In genomic region chr8:95361016-95361341, GRCm38 (mm10) we compare ENCODE assay signal across 16 mouse cellular contexts. TPM values are rescaled to one million over a fixed set of nuclear protein-coding genes. Genes with fewer than 3 reads are reported as not detected.
DNase-seq lines count a peak whose midpoint lies in the region; ATAC-seq and TF ChIP-seq lines count a peak whose summit lies in the region.
"Had no signal": no experiment of that assay in that cellular context is flagged by ENCODE, and none has a peak within 500 bp of the region (broad histone marks: within the 10 kb centered on the region; RNA-seq: fewer than 3 reads in every experiment).

No protein-coding gene starts in this region.

- no peak overlapping the region for H3K4me3 ChIP-seq in liver, embryonic 11.5 days (ENCODE audit: low read depth, low read length)
- H3K4me3 ChIP-seq in embryonic facial prominence, embryonic 11.5 days (ENCODE audit: low read depth, low read length), result no peak overlapping the region
- H3K4me3 ChIP-seq in liver, embryonic 14.5 days (ENCODE audit: insufficient read depth in 1 of 2, low read depth in 2 of 2, low read length in 2 of 2), result no peak overlapping the region
- H3K4me3 ChIP-seq: stomach, embryonic 15.5 days had no signal

- no peak overlapping the region for H3K9ac ChIP-seq in liver, embryonic 11.5 days (ENCODE audit: low read depth, low read length)
- H3K9ac ChIP-seq in embryonic facial prominence, embryonic 11.5 days (replicated peaks; ENCODE audit: low read length), result peak overlapping the region; percentile 28; the same call in 1 of the 2 replicates
- no peak overlapping the region for H3K9ac ChIP-seq in liver, embryonic 14.5 days (replicated peaks)
- H3K9ac ChIP-seq: stomach, embryonic 15.5 days had no signal

- no peaks in the 10 kb centered on the region for H3K36me3 ChIP-seq in liver, embryonic 11.5 days (ENCODE audit: control insufficient read depth, insufficient read depth, low read length)
- no peaks in the 10 kb centered on the region for H3K36me3 ChIP-seq in embryonic facial prominence, embryonic 11.5 days (replicated peaks; ENCODE audit: control insufficient read depth, insufficient read depth, low read depth, low read length)
- no peaks in the 10 kb centered on the region for H3K36me3 ChIP-seq in liver, embryonic 14.5 days (replicated peaks; ENCODE audit: control insufficient read depth, insufficient read depth, low read depth)
- H3K36me3 ChIP-seq: stomach, embryonic 15.5 days had no signal

- H3K9me3 ChIP-seq in liver, embryonic 11.5 days (ENCODE audit: control insufficient read depth, low read length), result no peaks in the 10 kb centered on the region
- no peaks in the 10 kb centered on the region for H3K9me3 ChIP-seq in embryonic facial prominence, embryonic 11.5 days (replicated peaks; ENCODE audit: control insufficient read depth, low read length)
- no peaks in the 10 kb centered on the region for H3K9me3 ChIP-seq in liver, embryonic 14.5 days (ENCODE audit: control insufficient read depth, low read length)
- H3K9me3 ChIP-seq: stomach, embryonic 15.5 days had no signal

- no peak for TF ChIP-seq CTCF in liver, embryonic 14.5 days (IDR thresholded peaks at IDR 0.05; ENCODE audit: low read depth)

- peaks cover 31% of the 10 kb centered on the region for H3K4me1 ChIP-seq in liver, embryonic 11.5 days (replicated peaks; ENCODE audit: control insufficient read depth, insufficient read depth, low read length)
- no peaks in the 10 kb centered on the region; the same call in 1 of the 2 replicates for H3K4me1 ChIP-seq in embryonic facial prominence, embryonic 11.5 days (ENCODE audit: control insufficient read depth, insufficient read depth, low read length)
- peaks cover 8 to 28% of the 10 kb centered on the region in 2 experiments for H3K4me1 ChIP-seq in liver, embryonic 14.5 days (replicated peaks; ENCODE audit: control insufficient read depth in 2 of 2, insufficient read depth in 2 of 2, low read length in 1 of 2)

- H3K4me2 ChIP-seq in liver, embryonic 11.5 days, result peak overlapping the region; percentile 36
- H3K4me2 ChIP-seq in embryonic facial prominence, embryonic 11.5 days (ENCODE audit: low read depth, low read length), result no peak overlapping the region
- H3K4me2 ChIP-seq in liver, embryonic 14.5 days (ENCODE audit: low read depth), result no peak overlapping the region; the same call in 1 of the 2 replicates
- H3K4me2 ChIP-seq: stomach, embryonic 15.5 days had no signal

- peak; percentile 74 for DNase-seq in heart, adult 11 months
- DNase-seq in heart, adult 9 months (ENCODE audit: low spot score in 2 of 2), result no peak
- no peak for DNase-seq in liver, embryonic 11.5 days (ENCODE audit: low spot score)
- no peak for DNase-seq in liver
- no peak for DNase-seq in embryonic facial prominence, embryonic 11.5 days (ENCODE audit: low spot score)
- DNase-seq in liver, embryonic 14.5 days (ENCODE audit: low read depth in 3 of 3, low spot score in 3 of 3), result no peak
- DNase-seq in cerebellum, postnatal 25 days, result no peak
- no peak for DNase-seq in layer of hippocampus, adult 18-20 months (ENCODE audit: low spot score in 2 of 2)
- DNase-seq: cerebellum, adult 18-20 months; gastrocnemius, postnatal 25 days; kidney, adult 11 months; right cerebral cortex, postnatal 4 days had no signal

- TF ChIP-seq EP300 in liver, embryonic 14.5 days (IDR thresholded peaks at IDR 0.05; ENCODE audit: low read depth), result no peak

- H3K27ac ChIP-seq in liver, embryonic 11.5 days (ENCODE audit: low read depth, low read length), result no peak overlapping the region
- no peak overlapping the region for H3K27ac ChIP-seq in embryonic facial prominence, embryonic 11.5 days (replicated peaks; ENCODE audit: low read depth, low read length)
- H3K27ac ChIP-seq in liver, embryonic 14.5 days, result no peak overlapping the region

- 0 out of 2 replicates have a peak, but pooled peaks cover 3% of the 10 kb centered on the region for H3K27me3 ChIP-seq in liver, embryonic 11.5 days (replicated peaks; ENCODE audit: control insufficient read depth, insufficient read depth, low read length)
- no peaks in the 10 kb centered on the region for H3K27me3 ChIP-seq in embryonic facial prominence, embryonic 11.5 days (ENCODE audit: control insufficient read depth, insufficient read depth, low read length)
- no peaks in the 10 kb centered on the region for H3K27me3 ChIP-seq in liver, embryonic 14.5 days (ENCODE audit: control insufficient read depth, insufficient read depth, low read length)
- H3K27me3 ChIP-seq: stomach, embryonic 15.5 days had no signal

- ATAC-seq in liver, embryonic 11.5 days (replicated peaks; ENCODE audit: low FRiP score), result peak; percentile 60
- no peak for ATAC-seq in embryonic facial prominence, embryonic 11.5 days (replicated peaks; ENCODE audit: insufficient number of reproducible peaks, low FRiP score, low TSS enrichment, low read depth)
- peak; percentile 68 for ATAC-seq in liver, embryonic 14.5 days (ENCODE audit: insufficient read depth)
- ATAC-seq: forebrain, embryonic 14.5 days had no signal

- WGBS in liver, embryonic 11.5 days, result 41% methylated on average over 3 of the region's 3 CpGs
- WGBS in embryonic facial prominence, embryonic 11.5 days, result 65% methylated on average over 3 of the region's 3 CpGs
- 37% methylated on average over 3 of the region's 3 CpGs for WGBS in liver, embryonic 14.5 days (ENCODE audit: insufficient replicate concordance)

RNA-seq across cellular contexts. Expression of gene Mmp15, which starts 8.9 kb away (rescaled TPM):
- 4.4 and 5.4 TPM in 2 replicates for polyA plus RNA-seq in liver, embryonic 11.5 days (2014; fragmentation: Nextera tagmentation; extraction: Ambion mirVana)
- 8.9 and 9.9 TPM in 2 replicates for polyA plus RNA-seq in embryonic facial prominence, embryonic 11.5 days (2014; fragmentation: Nextera tagmentation; extraction: Ambion mirVana)
- 0.64 and 0.83 TPM in 2 replicates for polyA plus RNA-seq in liver, embryonic 14.5 days (2012; rRNA removed)
- 0.43 and 1.1 TPM in 2 replicates for polyA plus RNA-seq in liver, embryonic 14.5 days (2014; fragmentation: Nextera tagmentation; extraction: Ambion mirVana)
- total RNA-seq in layer of hippocampus, adult 18-20 months (2021), result 10 to 100 TPM; 13.4 to 13.6 TPM
- total RNA-seq: MEL had no signal

RNA-seq across cellular contexts. Expression of gene Usb1, which starts 28.9 kb away (rescaled TPM):
- polyA plus RNA-seq in liver, embryonic 11.5 days (2014; fragmentation: Nextera tagmentation; extraction: Ambion mirVana), result 23.5 and 25.3 TPM in 2 replicates
- 36.5 and 37.6 TPM in 2 replicates for polyA plus RNA-seq in embryonic facial prominence, embryonic 11.5 days (2014; fragmentation: Nextera tagmentation; extraction: Ambion mirVana)
- polyA plus RNA-seq in liver, embryonic 14.5 days (2012; rRNA removed), result 8.7 and 10.8 TPM in 2 replicates
- 9.3 and 10.7 TPM in 2 replicates for polyA plus RNA-seq in liver, embryonic 14.5 days (2014; fragmentation: Nextera tagmentation; extraction: Ambion mirVana)
- 10 to 100 TPM in 1 of 2 experiments, 1 to 10 TPM in 1; 9.8 to 11.2 TPM for total RNA-seq in layer of hippocampus, adult 18-20 months (2021)

RNA-seq across cellular contexts. Expression of gene Zfp319, which starts 29.2 kb away (rescaled TPM):
- 3.3 and 3.4 TPM in 2 replicates for polyA plus RNA-seq in liver, embryonic 11.5 days (2014; fragmentation: Nextera tagmentation; extraction: Ambion mirVana)
- 6.6 and 7.2 TPM in 2 replicates for polyA plus RNA-seq in embryonic facial prominence, embryonic 11.5 days (2014; fragmentation: Nextera tagmentation; extraction: Ambion mirVana)
- 0.83 and 0.96 TPM in 2 replicates for polyA plus RNA-seq in liver, embryonic 14.5 days (2012; rRNA removed)
- polyA plus RNA-seq in liver, embryonic 14.5 days (2014; fragmentation: Nextera tagmentation; extraction: Ambion mirVana), result 0.75 and 0.81 TPM in 2 replicates
- 10 to 100 TPM; 17.6 to 18.5 TPM for total RNA-seq in layer of hippocampus, adult 18-20 months (2021)

RNA-seq across cellular contexts. Expression of gene Tepp, which starts 50.6 kb away (rescaled TPM):
- not detected in 2 replicates for polyA plus RNA-seq in liver, embryonic 11.5 days (2014; fragmentation: Nextera tagmentation; extraction: Ambion mirVana)
- polyA plus RNA-seq in embryonic facial prominence, embryonic 11.5 days (2014; fragmentation: Nextera tagmentation; extraction: Ambion mirVana), result not detected in 2 replicates
- not detected in 2 replicates for polyA plus RNA-seq in liver, embryonic 14.5 days (2012; rRNA removed)
- polyA plus RNA-seq in liver, embryonic 14.5 days (2014; fragmentation: Nextera tagmentation; extraction: Ambion mirVana), result not detected in 2 replicates
- under 1 TPM in 1 of 2 experiments, not detected in 1; 0.57 TPM for total RNA-seq in layer of hippocampus, adult 18-20 months (2021)
- total RNA-seq: gastrocnemius, postnatal 25 days; layer of hippocampus, adult 8-10 months; MEL had no signal

RNA-seq across cellular contexts. Expression of gene Cngb1, which starts 54.6 kb away (rescaled TPM):
- polyA plus RNA-seq in liver, embryonic 11.5 days (2014; fragmentation: Nextera tagmentation; extraction: Ambion mirVana), result 0.36 TPM in 1 of 2 replicates, not detected in the other
- polyA plus RNA-seq in embryonic facial prominence, embryonic 11.5 days (2014; fragmentation: Nextera tagmentation; extraction: Ambion mirVana), result 0.10 and 0.32 TPM in 2 replicates
- 0.06 and 0.11 TPM in 2 replicates for polyA plus RNA-seq in liver, embryonic 14.5 days (2012; rRNA removed)
- not detected in 2 replicates for polyA plus RNA-seq in liver, embryonic 14.5 days (2014; fragmentation: Nextera tagmentation; extraction: Ambion mirVana)
- total RNA-seq in layer of hippocampus, adult 18-20 months (2021), result under 1 TPM; 0.76 to 0.79 TPM
- total RNA-seq: MEL had no signal
